Mouse (Mus musculus): ENCODE results near the gene Fbxo42. TPM values are rescaled to one million over a fixed set of nuclear protein-coding genes. Genes with fewer than 3 reads are reported as not detected.
A peak's percentile ranks its signal among the peaks of the same experiment; 100 is the strongest.

Fbxo42 gene
- total and polyA plus RNA-seq, 3 experiments: 11.2 to 260 (median 23.1) TPM

GRCm38 (mm10) chr4:141161699-141162208, 14.0 kb downstream of the Fbxo42 start:
- H3K79me2 ChIP-seq (ENCODE audit: control insufficient read depth, insufficient read depth, low read length, poor library complexity): peaks cover 35% of the 10 kb centered on the region
- no peak overlapping the region for H3K9ac ChIP-seq (ENCODE audit: control insufficient read depth, low read depth, low read length, poor library complexity, severe bottlenecking)
- H3K27ac ChIP-seq (ENCODE audit: control insufficient read depth, low read depth, low read length): peak overlapping the region; percentile 70
- H3K9me3 ChIP-seq (replicated peaks; ENCODE audit: insufficient read depth, low read length): no peaks in the 10 kb centered on the region
- no peak overlapping the region for H3K4me3 ChIP-seq (ENCODE audit: control insufficient read depth in 1 of 2, insufficient read depth in 1 of 2, low read depth in 2 of 2, low read length in 2 of 2)
- no peaks in the 10 kb centered on the region for H3K27me3 ChIP-seq (ENCODE audit: control insufficient read depth in 1 of 2, insufficient read depth in 2 of 2, low read length in 2 of 2)
- DNase-seq (ENCODE audit: low read depth, low spot score): peak; percentile 72
- TF ChIP-seq SIN3A (IDR thresholded peaks at IDR 0.05; ENCODE audit: low read length) (peak; percentile 84), ZMIZ1 (IDR thresholded peaks at IDR 0.05; ENCODE audit: low read depth, low read length) (no peak), RCOR1 (IDR thresholded peaks at IDR 0.05; ENCODE audit: low read depth, low read length) (peak; percentile 85), ETS1 (IDR thresholded peaks at IDR 0.05; ENCODE audit: low read depth, low read length) (peak; percentile 95), KAT2A (conservative IDR thresholded peaks at IDR 0.05; ENCODE audit: low read depth, low read length) (no peak), MEF2A (IDR thresholded peaks at IDR 0.05; ENCODE audit: extremely low read depth, insufficient replicate concordance, low read depth, low read length, poor library complexity, severe bottlenecking) (peak; percentile 46; the same call in 1 of the 2 replicates), ZC3H11A (IDR thresholded peaks at IDR 0.05; ENCODE audit: low read depth, low read length) (no peak), TAL1 (IDR thresholded peaks at IDR 0.05; ENCODE audit: low read length) (peak; percentile 89), TCF12 (IDR thresholded peaks at IDR 0.05; ENCODE audit: low read depth, low read length) (peak; percentile 96), EP300 (IDR thresholded peaks at IDR 0.05; ENCODE audit: low read depth in 1 of 2, low read length in 2 of 2) (peak; percentile 80 to 86), GATA1 (IDR thresholded peaks at IDR 0.05; ENCODE audit: low read depth, low read length) (peak; percentile 94)
- peaks cover 17 to 37% of the 10 kb centered on the region in 2 experiments for H3K4me1 ChIP-seq (ENCODE audit: control insufficient read depth in 1 of 2, insufficient read depth in 2 of 2, low read length in 2 of 2)
- peaks cover 3 to 36% of the 10 kb centered on the region in 2 experiments; a peak in 3 of 4 replicates for H3K36me3 ChIP-seq (ENCODE audit: control insufficient read depth in 1 of 2, insufficient read depth in 2 of 2, low read length in 2 of 2)

GRCm38 (mm10) chr4:141163729-141164128, 16.0 kb downstream of the Fbxo42 start:
- no peaks in the 10 kb centered on the region for H3K27me3 ChIP-seq (ENCODE audit: control insufficient read depth in 1 of 2, insufficient read depth in 2 of 2, low read length in 2 of 2)
- DNase-seq (ENCODE audit: low read depth, low spot score): no peak

More at GRCm38 (mm10) chr4:141163729-141164128, 16.0 kb downstream of the Fbxo42 start:
- H3K4me3 ChIP-seq (ENCODE audit: control insufficient read depth in 1 of 2, insufficient read depth in 1 of 2, low read depth in 2 of 2, low read length in 2 of 2): no peak overlapping the region
- H3K79me2 ChIP-seq (ENCODE audit: control insufficient read depth, insufficient read depth, low read length, poor library complexity): peaks cover 23% of the 10 kb centered on the region
- peaks cover 17 to 31% of the 10 kb centered on the region in 2 experiments for H3K4me1 ChIP-seq (ENCODE audit: control insufficient read depth in 1 of 2, insufficient read depth in 2 of 2, low read length in 2 of 2)
- H3K27ac ChIP-seq (ENCODE audit: control insufficient read depth, low read depth, low read length): no peak overlapping the region
- peaks cover 5 to 29% of the 10 kb centered on the region in 2 experiments for H3K36me3 ChIP-seq (ENCODE audit: control insufficient read depth in 1 of 2, insufficient read depth in 2 of 2, low read length in 2 of 2)
- H3K9me3 ChIP-seq (replicated peaks; ENCODE audit: insufficient read depth, low read length): no peaks in the 10 kb centered on the region
- H3K9ac ChIP-seq (ENCODE audit: control insufficient read depth, low read depth, low read length, poor library complexity, severe bottlenecking): no peak overlapping the region
- TF ChIP-seq MXI1 (IDR thresholded peaks at IDR 0.05; ENCODE audit: low read depth, low read length) (no peak), GABPA (IDR thresholded peaks at IDR 0.05; ENCODE audit: low read depth, low read length) (no peak), MEF2A (IDR thresholded peaks at IDR 0.05; ENCODE audit: extremely low read depth, insufficient replicate concordance, low read depth, low read length, poor library complexity, severe bottlenecking) (no peak), ETS1 (IDR thresholded peaks at IDR 0.05; ENCODE audit: low read depth, low read length) (no peak), SIN3A (IDR thresholded peaks at IDR 0.05; ENCODE audit: low read length) (no peak), JUND (IDR thresholded peaks at IDR 0.05; ENCODE audit: low read depth, low read length) (no peak), SMC3 (IDR thresholded peaks at IDR 0.05; ENCODE audit: low read depth, low read length) (no peak), MYC (IDR thresholded peaks at IDR 0.05; ENCODE audit: low read depth, low read length) (no peak), CHD1 (IDR thresholded peaks at IDR 0.05; ENCODE audit: low read depth, low read length) (no peak), MAX (IDR thresholded peaks at IDR 0.05; ENCODE audit: low read length) (no peak), POLR2AphosphoS2 (IDR thresholded peaks at IDR 0.05; ENCODE audit: low read length) (no peak), USF2 (IDR thresholded peaks at IDR 0.05; ENCODE audit: borderline replicate concordance in 1 of 2, insufficient read depth in 1 of 2, low read depth in 1 of 2, low read length in 2 of 2) (no peak), KAT2A (conservative IDR thresholded peaks at IDR 0.05; ENCODE audit: low read depth, low read length) (no peak), MYB (IDR thresholded peaks at IDR 0.05; ENCODE audit: low read depth, low read length) (no peak), TAL1 (IDR thresholded peaks at IDR 0.05; ENCODE audit: low read length) (no peak)
